Mouse (Mus musculus) embryonic facial prominence, embryonic 10.5 days (tissue): ENCODE data around the gene Camkmt. TPM values are rescaled to one million over a fixed set of nuclear protein-coding genes. Genes with fewer than 3 reads are reported as not detected.

Experiments used
- DNase-seq: peaks from one replicate; pipeline ENCODE4 v3.0.0-alpha.2; 2017; ENCODE audit warnings: low spot score
- H3K27ac ChIP-seq: fragments of 300-500 bp; sonication (generic); replicated peaks from 2 replicates; pipeline ENCODE4 v1.5.1; 2016; ENCODE audit warnings: mild to moderate bottlenecking
- H3K27me3 ChIP-seq: fragments of 300-500 bp; sonication (generic); replicated peaks from 2 replicates; pipeline ENCODE4 v1.6.1; 2016; ENCODE audit warnings: low read depth, mild to moderate bottlenecking; ENCODE audit not compliant: poor library complexity, severe bottlenecking
- H3K36me3 ChIP-seq: fragments of 300-500 bp; sonication (generic); replicated peaks from 2 replicates; pipeline ENCODE4 v1.6.1; 2016; ENCODE audit warnings: mild to moderate bottlenecking, moderate library complexity
- H3K4me1 ChIP-seq: fragments of 300-500 bp; sonication (generic); 2 replicates; pipeline ENCODE4 v1.6.1; 2016
- H3K4me3 ChIP-seq: fragments of 300-500 bp; sonication (generic); 2 replicates; pipeline ENCODE4 v1.5.1; 2016; ENCODE audit warnings: mild to moderate bottlenecking, moderate library complexity
- H3K9me3 ChIP-seq: fragments of 300-500 bp; sonication (generic); 2 replicates; pipeline ENCODE4 v1.6.1; 2016; ENCODE audit warnings: mild to moderate bottlenecking
- WGBS: fragments of 180-500 bp; shearing (Covaris S2); methylation state at CpG from one replicate; pipeline ENCODE4 v1.1.7; 2016; 5-methylcytosine and 5-hydroxymethylcytosine counted together
- polyA plus RNA-seq: library from polyadenylated mRNA; unstranded; fragments of >200 nt; fragmentation: Nextera tagmentation; extraction: Ambion mirVana; gene quantifications from 2 replicates; pipeline ENCODE4 v1.2.1, GENCODE M21; 2016

The Camkmt gene
- polyA plus RNA-seq, 1 experiment from 2014 or later = 14.2 TPM

DNA sequence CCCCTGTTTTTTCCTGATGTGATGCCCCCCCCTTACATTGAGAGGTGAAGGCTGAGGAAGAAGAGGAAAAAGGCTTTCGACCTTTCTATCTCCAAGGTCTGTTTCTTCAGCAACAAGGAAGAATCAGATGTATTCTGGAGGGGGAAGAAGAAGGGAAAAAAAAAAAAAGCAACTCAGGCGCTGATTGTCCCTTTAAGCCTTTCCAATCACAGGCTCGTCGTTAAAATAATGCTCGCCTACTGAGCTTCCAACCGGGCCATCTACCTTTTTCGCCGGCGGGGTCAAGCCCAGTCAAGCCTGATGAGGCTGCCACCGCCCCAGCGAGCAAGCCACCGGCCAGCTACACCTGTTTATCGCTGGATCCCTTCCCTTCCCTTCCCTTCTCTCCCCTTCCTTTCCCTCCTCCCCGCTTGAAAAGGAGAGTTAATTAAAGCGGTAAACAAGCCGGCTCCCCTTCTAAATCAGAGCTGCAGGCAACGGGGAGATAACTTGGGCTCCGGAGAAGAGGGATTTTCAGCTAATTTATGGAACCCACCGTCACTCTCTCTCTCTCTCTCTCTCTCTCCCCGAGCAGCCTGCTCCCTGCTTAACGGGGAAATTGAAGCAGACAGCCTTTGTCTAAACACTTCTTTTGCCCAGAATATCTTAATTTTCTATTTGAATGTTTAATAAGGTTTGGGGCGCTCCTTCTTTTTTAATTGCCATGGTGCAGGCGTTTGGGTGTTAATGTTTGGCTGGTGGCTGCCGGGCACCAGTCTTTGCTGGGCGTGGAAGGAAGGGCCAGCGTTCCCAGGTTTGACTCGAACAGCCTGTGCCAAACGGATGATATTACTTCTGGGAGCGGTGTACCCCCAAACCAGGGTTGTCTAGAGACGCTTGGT, 395.0 kb downstream of the Camkmt start:
- Histone ChIP-seq H3K36me3 (no peaks in the 10 kb centered on the region), H3K27me3 (peaks cover 100% of the 10 kb centered on the region), H3K4me1 (peaks cover 37% of the 10 kb centered on the region), H3K9me3 (no peaks in the 10 kb centered on the region), H3K4me3 (peak overlapping the region; percentile 53), H3K27ac (peak overlapping the region; percentile 71)
- under 1% methylated on average over 30 of the region's 30 CpGs for WGBS
- DNase-seq = peak; percentile 39

DNA sequence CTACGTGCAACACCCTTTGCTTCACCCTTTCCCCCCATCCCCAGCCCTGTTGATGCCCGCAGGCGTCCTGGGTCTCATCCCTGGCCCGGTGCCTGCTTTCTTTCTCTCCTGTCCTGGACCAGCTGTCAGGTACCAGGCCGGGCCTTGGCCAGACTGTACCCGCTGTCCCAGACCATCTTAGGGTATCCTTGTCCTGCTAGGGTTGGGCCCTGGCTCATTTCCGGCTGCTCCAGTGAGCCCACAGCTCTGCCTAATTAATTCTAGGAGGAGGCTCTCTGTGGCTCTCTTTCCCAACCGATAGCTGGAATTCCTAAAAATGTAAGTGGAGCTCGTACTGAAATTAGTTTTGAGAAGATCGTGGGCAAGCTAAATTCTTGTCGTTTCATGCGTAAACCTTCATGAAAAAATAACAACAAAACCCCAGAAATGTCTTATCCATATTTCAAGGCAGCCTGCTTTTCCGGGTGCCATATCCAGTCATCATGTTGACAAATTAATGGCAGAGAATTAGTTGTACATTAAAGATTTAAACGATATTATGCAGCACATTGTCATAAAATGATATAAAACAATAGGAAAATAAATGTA, 395.7 kb downstream of the Camkmt start:
- peak overlapping the region; percentile 53 for H3K4me3 ChIP-seq
- DNase-seq = peak; percentile 56
- 1% methylated on average over 14 of the region's 14 CpGs for WGBS
- no peaks in the 10 kb centered on the region for H3K9me3 ChIP-seq
- peaks cover 37% of the 10 kb centered on the region for H3K4me1 ChIP-seq
- H3K36me3 ChIP-seq = no peaks in the 10 kb centered on the region
- H3K27me3 ChIP-seq = peaks cover 100% of the 10 kb centered on the region
- peak overlapping the region; percentile 71 for H3K27ac ChIP-seq

DNA sequence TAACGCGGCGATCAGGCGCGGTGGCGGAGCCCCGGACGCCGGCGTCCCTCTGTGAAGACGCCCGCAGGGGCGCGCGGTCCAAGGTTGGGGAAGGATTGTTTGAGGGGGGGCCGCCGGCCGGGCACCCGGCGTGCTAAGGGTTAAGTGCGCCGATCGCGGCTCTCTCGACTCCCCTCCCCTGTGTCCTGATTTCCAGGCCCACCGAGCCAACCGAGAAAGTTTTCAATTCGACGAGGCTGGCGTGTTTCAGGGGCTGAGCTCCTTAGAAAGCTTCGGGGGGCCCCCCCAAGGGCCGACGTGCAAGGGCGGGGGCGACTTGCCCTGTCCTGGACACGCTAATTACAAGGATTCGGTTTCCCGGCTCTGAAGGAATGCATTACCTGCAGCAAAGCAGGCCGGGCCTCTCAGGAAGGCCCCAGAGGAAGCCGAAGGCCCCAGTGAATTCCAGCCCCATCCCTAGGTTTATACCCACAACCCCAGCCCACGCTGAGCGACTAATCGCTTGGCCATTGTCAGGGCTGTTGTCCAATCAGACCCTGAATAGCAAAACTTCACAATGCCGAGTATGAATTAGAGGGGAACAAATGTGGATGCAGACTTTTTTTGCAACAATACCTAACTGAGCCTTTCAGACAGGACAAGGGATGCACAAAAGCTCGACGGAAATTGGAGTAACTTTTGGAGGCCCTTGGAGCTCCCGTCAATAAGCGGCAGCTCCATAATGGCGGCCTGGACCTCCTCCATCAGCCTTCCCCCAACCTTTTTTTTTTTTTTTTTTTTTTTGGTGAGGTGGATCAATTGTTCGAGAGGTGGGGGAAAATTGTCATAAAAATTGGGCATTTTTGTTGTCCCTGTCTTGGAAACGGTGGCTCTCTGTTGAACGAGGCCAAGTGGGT, 396.5 kb downstream of the Camkmt start:
- H3K4me1 ChIP-seq = peaks cover 37% of the 10 kb centered on the region

DNA sequence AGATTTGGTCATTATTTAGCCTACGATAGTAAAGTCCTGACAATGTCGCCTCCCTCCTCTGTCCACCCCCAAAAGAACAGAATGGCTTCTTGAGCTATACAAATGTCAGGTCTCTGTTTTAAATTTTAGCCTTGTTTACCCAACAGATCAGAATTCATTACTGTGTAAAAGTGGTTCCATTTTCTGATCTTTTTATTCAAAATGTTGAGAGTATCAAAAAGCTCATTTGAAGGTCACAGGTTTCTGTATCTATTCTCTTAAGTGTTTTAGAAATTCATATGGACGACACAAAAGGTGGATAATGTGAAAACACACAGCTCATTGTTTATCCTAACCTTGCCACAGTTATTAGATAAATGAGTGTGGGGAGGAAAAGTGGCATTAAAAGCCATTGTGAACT, 397.2 kb downstream of the Camkmt start:
- no peak for DNase-seq
- Histone ChIP-seq H3K27me3 (peaks cover 100% of the 10 kb centered on the region), H3K9me3 (no peaks in the 10 kb centered on the region), H3K4me1 (peaks cover 37% of the 10 kb centered on the region), H3K4me3 (no peak overlapping the region), H3K36me3 (no peaks in the 10 kb centered on the region), H3K27ac (no peak overlapping the region)
- 27% methylated on average over 3 of the region's 3 CpGs for WGBS

More for the DNA sequence above, 396.5 kb downstream of the Camkmt start:
- WGBS = 1% methylated on average over 52 of the region's 52 CpGs
- H3K9me3 ChIP-seq = no peaks in the 10 kb centered on the region
- peaks cover 100% of the 10 kb centered on the region for H3K27me3 ChIP-seq
- peak overlapping the region; percentile 53 for H3K4me3 ChIP-seq
- peak overlapping the region; percentile 75 for H3K27ac ChIP-seq
- peak; percentile 82 for DNase-seq
- no peaks in the 10 kb centered on the region for H3K36me3 ChIP-seq

DNA sequence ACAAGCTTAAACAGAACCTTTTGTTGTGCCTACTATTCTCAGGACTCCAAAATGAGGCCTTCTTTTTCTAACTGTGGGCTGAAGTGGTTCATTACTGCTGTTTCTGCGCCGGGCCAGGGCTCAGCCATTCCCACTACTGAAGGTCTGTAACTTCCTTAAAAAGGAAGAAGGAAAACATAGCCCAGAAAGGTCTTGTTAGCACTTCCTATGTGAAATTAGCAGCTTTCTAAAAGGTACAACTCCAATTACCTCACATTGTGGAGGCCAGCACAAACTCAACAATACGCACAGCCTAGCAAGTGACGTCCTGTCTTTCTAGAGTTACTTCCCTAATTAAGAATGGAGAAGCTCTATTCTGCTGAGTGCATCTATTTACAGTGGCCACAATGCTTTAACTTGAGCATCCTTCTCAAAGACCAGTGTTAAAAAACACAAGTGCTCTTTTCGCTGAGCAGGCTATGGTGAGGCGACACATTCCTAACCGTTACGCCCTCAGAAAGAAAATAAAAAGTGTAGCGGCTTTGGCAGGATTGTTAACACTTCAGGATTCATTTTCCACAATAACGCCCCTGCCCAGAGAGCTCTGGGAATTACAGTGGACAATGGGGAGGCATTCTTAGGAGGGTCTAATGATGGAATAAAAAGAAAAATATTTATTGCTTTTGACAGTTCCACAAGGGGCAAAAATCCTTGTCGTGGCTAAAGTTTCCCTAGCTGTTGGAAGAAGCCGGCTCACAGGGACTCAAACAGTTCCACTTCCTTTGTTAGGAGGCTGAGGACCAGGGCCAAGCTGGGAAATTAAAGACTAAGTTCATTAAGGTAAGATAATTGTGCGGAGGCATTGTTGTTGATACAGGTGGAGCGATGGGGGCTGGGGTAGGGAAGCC, 398.5 kb downstream of the Camkmt start:
- Histone ChIP-seq H3K27me3 (peaks cover 99% of the 10 kb centered on the region), H3K4me3 (no peak overlapping the region), H3K27ac (no peak overlapping the region), H3K36me3 (no peaks in the 10 kb centered on the region), H3K9me3 (no peaks in the 10 kb centered on the region), H3K4me1 (peaks cover 37% of the 10 kb centered on the region)
- WGBS = 6% methylated on average over 14 of the region's 14 CpGs
- peak; percentile 43 for DNase-seq

DNA sequence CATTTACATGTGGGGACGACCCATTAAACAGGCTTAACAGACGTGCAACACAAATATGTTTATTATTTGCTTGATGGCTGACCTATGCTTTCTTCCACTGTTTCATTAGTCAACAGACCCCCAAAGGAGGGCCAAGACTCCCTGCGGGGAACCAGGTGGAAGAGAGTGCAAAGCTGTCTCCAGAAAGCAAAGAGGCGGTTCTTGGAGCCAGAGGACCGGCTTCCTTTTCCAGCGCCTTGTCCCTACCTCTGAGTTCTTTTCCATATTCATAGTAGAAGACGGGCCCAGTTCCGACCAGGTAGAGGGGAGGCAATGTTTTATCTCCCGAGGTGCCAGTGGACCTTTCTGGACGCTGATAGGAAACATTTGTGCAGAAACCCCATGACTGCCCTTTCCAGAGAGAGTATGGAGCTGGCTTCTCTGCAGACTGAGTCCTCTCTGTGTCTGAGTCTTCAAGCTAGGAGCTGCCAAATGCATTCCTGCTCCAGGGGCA, 399.2 kb downstream of the Camkmt start:
- 3% methylated on average over 10 of the region's 10 CpGs for WGBS
- Histone ChIP-seq H3K27ac (peak overlapping the region; percentile 44; the same call in 1 of the 2 replicates), H3K4me1 (peaks cover 37% of the 10 kb centered on the region), H3K4me3 (no peak overlapping the region), H3K27me3 (peaks cover 92% of the 10 kb centered on the region), H3K9me3 (no peaks in the 10 kb centered on the region), H3K36me3 (no peaks in the 10 kb centered on the region)
- peak; percentile 26 for DNase-seq

DNA sequence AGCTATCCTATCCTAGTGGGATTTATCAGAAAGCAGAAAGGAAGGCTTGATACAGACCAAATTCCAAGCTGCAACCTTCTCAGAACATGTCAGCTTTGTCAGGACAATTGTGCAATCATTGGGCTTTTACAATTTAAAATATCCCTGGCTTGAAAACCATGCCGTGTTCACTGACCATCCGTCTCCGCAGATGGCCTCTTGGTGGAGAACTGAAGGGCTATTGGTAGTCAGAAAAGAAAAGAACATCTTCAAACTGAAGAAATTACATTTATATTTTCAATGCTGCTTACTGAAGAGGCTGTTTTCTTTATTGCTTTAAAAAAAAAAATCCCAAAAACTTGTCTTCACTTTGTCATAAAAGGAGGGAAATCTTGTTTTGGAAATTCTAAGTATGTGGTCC, 401.1 kb downstream of the Camkmt start:
- peaks cover 20% of the 10 kb centered on the region for H3K4me1 ChIP-seq
- H3K27me3 ChIP-seq = peaks cover 73% of the 10 kb centered on the region
- H3K27ac ChIP-seq = no peak overlapping the region
- WGBS = 78% methylated on average over 3 of the region's 3 CpGs
- peaks cover 9% of the 10 kb centered on the region; the same call in 1 of the 2 replicates for H3K9me3 ChIP-seq
- no peak overlapping the region for H3K4me3 ChIP-seq
- DNase-seq = no peak
- no peaks in the 10 kb centered on the region for H3K36me3 ChIP-seq

DNA sequence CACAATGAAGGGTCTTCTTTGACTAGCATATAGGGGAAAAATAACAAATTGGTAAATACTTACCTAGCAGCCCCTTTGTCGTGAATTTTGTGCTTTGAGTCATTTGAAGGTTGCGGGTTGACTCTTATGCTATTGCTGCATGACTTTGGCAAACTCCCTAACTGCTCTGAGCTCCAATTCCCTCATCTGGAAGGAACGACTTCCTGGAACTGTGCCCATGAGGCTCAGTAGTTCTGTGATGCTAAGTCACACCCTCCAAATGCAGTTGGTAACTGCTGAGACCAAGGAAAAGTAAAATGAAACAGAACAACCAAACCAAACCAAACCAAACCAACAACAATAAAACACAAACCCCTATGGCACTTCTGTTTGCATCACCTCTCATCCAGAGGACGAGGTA, 403.2 kb downstream of the Camkmt start:
- peaks cover 13% of the 10 kb centered on the region for H3K4me1 ChIP-seq
- H3K27ac ChIP-seq = no peak overlapping the region
- no peak overlapping the region for H3K4me3 ChIP-seq
- peaks cover 9% of the 10 kb centered on the region; the same call in 1 of the 2 replicates for H3K9me3 ChIP-seq
- peaks cover 52% of the 10 kb centered on the region for H3K27me3 ChIP-seq
- H3K36me3 ChIP-seq = no peaks in the 10 kb centered on the region
- DNase-seq = no peak
- 81% methylated on average over 4 of the region's 4 CpGs for WGBS

DNA sequence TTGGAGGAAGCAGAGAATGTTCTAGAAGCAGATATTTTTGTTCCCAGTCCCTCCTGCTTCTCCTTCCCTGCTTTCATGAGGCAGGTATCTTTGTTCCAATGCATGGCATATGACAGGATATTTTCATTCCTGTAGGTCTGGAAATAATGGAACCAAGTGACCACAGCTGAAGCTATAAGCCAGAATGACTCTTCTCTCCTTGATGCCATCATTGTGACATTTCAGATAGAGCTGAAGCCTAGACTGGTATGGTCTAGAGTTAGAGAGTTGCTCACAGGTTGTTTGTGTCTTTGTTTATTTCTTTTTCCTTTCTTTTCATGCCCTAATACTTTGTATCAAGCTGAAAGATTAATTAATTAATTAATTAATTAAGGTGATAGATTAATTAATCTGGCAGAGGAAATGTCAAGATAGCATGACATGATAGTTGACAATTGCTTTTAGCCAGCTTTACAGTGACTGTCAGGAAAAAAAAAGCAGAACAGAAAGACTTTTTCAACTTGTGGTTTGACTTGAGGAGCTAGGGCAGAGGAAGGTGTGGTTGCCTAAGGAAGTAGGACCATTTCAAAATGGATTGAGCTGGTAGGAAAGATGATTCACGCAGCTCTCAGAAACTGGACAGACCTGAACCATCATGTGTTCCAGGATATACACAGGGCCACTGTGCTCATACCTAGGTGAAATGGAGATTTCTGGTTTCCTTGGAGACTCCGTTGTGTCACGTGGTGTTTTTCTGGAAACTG, 404.8 kb downstream of the Camkmt start:
- peaks cover 36% of the 10 kb centered on the region for H3K27me3 ChIP-seq

DNA sequence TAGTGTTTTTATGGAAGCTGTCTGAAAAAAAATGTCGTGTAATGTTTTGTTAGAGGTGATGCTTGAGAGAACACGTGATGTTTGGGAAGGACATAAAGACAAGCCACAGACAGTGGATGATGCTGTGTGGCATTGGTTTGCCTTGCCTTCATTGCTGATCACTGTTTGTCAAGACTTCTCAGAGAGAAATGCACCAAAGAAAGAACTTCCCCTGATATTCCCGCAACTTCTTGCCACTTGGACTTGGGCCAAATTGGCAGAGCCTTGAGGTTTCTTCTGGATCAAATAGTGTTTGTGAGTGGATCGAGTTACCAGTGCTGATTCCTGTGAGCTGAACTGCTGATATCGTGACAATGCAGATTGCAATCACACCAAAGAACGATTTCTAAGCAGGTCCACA, 405.5 kb downstream of the Camkmt start:
- WGBS = 89% methylated on average over 6 of the region's 6 CpGs
- no peaks in the 10 kb centered on the region for H3K36me3 ChIP-seq
- no peak for DNase-seq
- H3K4me3 ChIP-seq = no peak overlapping the region
- peaks cover 29% of the 10 kb centered on the region for H3K27me3 ChIP-seq
- H3K9me3 ChIP-seq = peaks cover 9% of the 10 kb centered on the region; the same call in 1 of the 2 replicates
- H3K27ac ChIP-seq = no peak overlapping the region
- no peaks in the 10 kb centered on the region for H3K4me1 ChIP-seq

More for the DNA sequence above, 404.8 kb downstream of the Camkmt start:
- Histone ChIP-seq H3K4me1 (no peaks in the 10 kb centered on the region), H3K9me3 (peaks cover 9% of the 10 kb centered on the region; the same call in 1 of the 2 replicates), H3K27ac (no peak overlapping the region), H3K36me3 (no peaks in the 10 kb centered on the region), H3K4me3 (no peak overlapping the region)
- no peak for DNase-seq
- 92% methylated on average over 3 of the region's 3 CpGs for WGBS

DNA sequence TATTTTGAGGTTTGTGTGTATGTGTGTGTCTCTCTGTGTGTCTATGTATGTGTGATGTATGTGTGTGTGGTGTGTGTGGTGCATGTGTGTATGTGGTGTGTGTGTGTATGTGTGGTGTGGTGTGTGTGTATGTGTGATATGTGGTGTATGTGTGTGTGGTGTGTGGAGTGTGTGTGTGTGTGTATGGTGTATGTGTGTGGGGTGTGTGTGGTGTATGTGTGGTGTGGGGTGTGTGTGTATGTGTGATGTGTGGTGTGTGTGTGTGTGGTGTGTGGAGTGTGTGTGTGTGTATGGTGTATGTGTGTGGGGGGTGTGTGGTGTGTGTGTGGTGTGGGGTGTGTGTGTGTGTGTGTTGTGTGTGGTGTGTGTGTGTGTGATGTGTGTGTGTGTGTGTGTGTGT, 414.5 kb downstream of the Camkmt start:
- no peaks in the 10 kb centered on the region for H3K36me3 ChIP-seq
- peaks cover 11% of the 10 kb centered on the region for H3K4me1 ChIP-seq
- H3K4me3 ChIP-seq = no peak overlapping the region
- H3K9me3 ChIP-seq = no peaks in the 10 kb centered on the region
- no peak for DNase-seq
- no peak overlapping the region for H3K27ac ChIP-seq
- no peaks in the 10 kb centered on the region for H3K27me3 ChIP-seq
